Mouse (Mus musculus) thymus, adult 2 months (tissue): ENCODE measurements around the gene Efna2.

Experiments
- CTCF ChIP-seq: fragments of 200-500 bp; IDR thresholded peaks from 2 replicates; pipeline ENCODE4 v1.5.1; 2012; ENCODE audit warnings: mild to moderate bottlenecking, control low read depth, low read length, moderate library complexity, borderline replicate concordance; ENCODE audit not compliant: control insufficient read depth, poor library complexity, insufficient read depth; ENCODE audit errors: extremely low read depth
- POLR2A ChIP-seq: fragments of 200-500 bp; IDR thresholded peaks from 2 replicates; pipeline ENCODE4 v1.6.1; 2012; ENCODE audit warnings: mild to moderate bottlenecking, low read length, control low read depth, moderate library complexity; ENCODE audit not compliant: control insufficient read depth, poor library complexity, insufficient read depth; ENCODE audit errors: extremely low read depth

- TF ChIP-seq POLR2A: no peak
- peak; percentile 54; the same call in 1 of the 2 replicates for TF ChIP-seq CTCF
Observed at GRCm38 (mm10) chr10:80174705-80175104, 4.6 kb upstream of the Efna2 start.
